Mouse (Mus musculus) urinary bladder, postnatal 4 days (tissue): Measurements from ENCODE around the gene Crcp.

ENCODE experiments used
- DNase-seq, 2 experiments: peaks; one replicate each; pipeline ENCODE4 v3.0.0; 2021 to 2022; ENCODE audit warnings: low spot score in 2 of 2

The Crcp gene

GRCm38 (mm10) chr5:130056303-130056702, 27.2 kb downstream of the Crcp start:
- DNase-seq, result no peak

DNA sequence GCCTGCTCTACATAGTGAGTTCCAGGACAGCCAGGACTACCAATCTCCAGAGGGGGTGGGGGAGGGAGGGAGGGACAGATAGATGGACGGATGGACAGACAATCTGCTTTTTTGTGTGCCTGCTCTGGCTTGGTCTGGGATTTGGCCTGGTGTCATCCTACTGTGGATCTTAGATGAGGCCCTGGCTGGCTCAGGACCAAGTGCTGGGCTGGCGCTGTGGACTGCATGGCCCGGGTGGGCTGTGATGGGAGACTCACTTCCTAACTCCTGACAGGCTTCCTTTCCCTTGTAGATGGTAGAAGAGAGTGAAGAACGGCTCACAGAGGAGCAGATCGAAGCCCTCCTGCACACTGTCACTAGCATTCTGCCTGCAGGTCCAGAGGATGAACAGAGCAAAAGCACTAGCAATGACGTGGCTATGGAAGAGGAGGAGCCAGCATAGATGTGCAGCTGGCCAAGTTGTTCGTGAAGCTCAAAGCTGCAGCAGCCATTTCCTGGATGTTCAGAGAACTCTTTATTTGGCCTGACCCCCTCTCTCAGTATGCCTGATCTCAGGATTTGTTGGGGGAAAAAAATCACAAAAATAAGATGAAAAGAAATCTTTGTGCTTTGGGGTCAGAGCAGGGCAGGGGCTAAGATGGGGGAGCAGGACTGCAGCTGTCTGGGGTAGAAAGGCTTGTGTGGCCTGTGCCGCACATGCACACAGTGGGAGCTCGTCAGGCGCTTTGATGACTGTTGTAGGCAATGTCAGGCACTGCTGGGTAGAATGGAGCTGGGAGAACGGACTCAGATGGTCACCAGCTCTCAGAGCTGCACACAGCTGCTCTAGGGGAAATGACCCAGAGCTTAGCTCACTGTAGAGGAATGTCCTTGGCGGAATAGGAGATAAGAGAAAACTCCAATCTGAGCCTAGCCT, 30.6 kb downstream of the Crcp start:
- no peak for DNase-seq

- DNase-seq, result no peak
Observed at GRCm38 (mm10) chr5:130060329-130060665, 31.2 kb downstream of the Crcp start.

DNA sequence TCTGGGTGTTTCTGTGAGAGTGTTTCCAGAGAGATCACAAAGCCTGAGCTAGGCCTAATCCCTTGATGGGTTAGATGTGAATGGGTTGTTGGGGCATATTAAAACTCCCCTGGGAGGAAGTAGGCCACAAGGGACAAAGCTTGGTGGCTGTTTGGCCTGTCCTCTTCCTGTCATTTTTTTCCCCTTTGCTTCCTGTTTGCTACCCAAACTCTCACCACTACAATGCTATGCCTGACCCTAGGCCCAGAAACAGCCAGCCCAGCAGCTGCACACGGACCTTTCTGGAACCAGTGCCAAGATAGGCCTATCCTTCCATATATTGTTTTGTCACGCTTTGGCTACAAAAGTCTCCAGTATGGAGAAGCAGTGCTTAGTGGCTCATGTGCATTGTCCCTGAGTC, 33.0 kb downstream of the Crcp start:
- DNase-seq, result no peak

- DNase-seq, result no peak
Observed at GRCm38 (mm10) chr5:130063760-130064159, 34.7 kb downstream of the Crcp start.

GRCm38 (mm10) chr5:130065579-130065978, 36.5 kb downstream of the Crcp start:
- no peak for DNase-seq

GRCm38 (mm10) chr5:130067841-130068264, 38.8 kb downstream of the Crcp start:
- no peak for DNase-seq

DNA sequence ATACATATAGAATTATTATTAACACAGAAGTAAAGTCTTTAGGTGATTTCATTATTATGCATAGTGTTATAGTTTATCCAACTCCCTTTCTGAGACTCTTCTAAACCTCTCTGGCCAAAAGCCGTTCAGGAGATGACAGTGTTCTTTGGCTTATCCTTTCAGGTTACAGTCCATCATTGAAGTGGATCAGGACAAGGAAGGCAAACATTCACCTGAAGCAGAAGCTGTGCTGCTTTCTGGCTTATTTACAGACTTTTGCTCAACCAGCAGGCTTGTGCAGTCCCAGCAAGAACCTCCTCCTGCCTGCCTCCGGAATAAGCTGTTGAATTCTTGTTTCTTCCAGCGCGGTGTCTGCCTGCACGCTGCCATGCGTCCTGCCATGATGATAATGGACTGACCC, 43.9 kb downstream of the Crcp start, which contains the start of gene Tpst1:
Gene Tpst1 (plus strand): TSS at position 301 of the 400 bp plus-strand sequence.
- no peak for DNase-seq

- no peak for DNase-seq
Observed at GRCm38 (mm10) chr5:130074491-130074890, 45.4 kb downstream of the Crcp start.

- no peak for DNase-seq
Observed at GRCm38 (mm10) chr5:130076396-130076795, 47.3 kb downstream of the Crcp start.

DNA sequence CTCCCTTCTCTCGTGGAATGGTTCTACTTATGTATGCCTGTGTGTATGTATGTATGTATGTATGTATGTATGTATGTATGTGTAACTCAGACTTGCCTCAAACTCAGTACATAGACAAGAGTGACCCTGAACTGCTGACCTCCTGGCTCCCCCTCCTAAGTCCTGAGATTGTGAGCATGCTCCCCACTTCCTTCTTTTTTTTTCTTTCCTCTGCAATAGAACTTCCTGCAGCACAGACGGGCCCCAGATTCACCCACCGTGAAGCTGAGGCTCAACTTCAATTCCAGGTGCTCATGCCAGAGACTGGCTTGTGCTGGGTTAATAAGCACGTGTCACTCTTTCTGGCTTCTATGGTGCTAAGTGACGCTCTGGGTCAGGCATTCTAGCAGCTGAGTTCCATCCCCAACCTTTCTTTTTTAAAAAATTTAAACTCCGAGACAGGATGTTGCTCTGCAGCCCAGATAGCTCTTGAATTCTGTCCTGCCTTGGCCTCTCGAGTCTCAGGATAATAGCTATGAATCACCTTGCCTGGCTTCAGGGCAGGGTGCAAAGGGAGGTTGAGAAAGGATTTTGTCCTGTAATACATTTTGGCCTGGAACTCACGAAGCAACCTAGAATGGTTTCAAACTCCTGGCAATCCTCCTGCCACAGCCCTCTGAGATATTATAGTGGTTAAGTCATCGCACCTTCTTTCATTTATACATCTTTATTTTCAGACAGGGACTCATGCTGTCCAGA, 49.2 kb downstream of the Crcp start:
- DNase-seq, result no peak

DNA sequence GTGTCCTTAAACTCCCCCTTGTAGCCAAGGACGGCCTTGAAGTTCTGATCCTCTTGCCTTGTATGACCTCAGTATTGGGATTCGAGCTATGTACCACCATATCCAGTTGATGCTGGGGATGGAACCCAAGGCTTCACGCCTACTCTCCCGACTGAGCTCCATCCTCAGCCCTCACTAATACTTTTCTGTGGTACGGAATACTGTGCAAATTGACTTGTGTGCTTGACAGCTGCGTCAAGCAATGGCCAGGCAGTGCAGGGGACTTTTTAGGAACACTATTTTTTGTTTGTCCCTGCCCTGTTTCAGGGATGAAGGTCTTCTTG, 49.7 kb downstream of the Crcp start:
- no peak for DNase-seq

GRCm38 (mm10) chr5:130079202-130080050, 50.3 kb downstream of the Crcp start:
- DNase-seq, result peak; percentile 94 to 95

GRCm38 (mm10) chr5:130080051-130080681, 51.1 kb downstream of the Crcp start:
- no peak for DNase-seq

GRCm38 (mm10) chr5:130081181-130081881, 52.2 kb downstream of the Crcp start:
- no peak for DNase-seq

DNA sequence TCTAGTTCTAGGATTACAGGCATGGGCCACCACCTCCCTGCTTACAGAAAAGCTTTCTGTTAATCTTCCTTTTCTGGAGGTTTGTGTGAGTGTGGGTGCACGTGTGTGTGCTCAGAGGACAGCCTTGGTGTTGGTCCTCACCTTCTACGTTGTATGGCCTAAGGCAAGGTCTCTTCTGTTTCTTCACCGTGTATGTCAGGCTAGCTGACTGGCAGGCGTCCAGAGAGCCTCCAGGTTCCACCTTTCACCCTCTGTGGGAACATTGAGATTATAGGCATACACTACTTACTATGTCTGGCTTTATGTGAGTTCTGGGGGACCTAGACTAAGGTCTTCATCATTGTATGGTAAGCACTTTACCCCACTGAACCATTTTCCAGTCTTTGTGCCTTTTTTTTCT, 53.3 kb downstream of the Crcp start:
- DNase-seq, result no peak

GRCm38 (mm10) chr5:130084271-130084670, 55.2 kb downstream of the Crcp start:
- no peak for DNase-seq

DNA sequence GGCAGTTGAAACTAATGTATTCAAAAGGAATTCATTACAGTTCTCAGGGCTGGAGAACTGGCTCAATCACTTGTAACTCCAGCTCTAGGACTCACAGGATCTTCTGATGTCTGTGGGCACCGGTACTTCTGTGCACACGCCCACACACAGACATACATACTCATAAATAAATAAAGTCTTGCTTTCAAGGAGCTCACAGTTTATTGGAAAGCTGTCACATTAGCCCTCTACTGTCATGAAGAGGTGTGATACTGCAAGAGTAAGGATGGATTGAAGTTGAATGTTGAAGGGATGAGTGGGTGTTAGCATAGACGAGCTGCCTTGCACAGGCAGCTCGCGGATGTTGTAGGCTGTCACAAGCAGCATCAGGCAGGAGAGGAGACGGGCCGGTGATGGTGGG, 58.9 kb downstream of the Crcp start:
- no peak for DNase-seq

GRCm38 (mm10) chr5:130088612-130089011, 59.5 kb downstream of the Crcp start:
- DNase-seq, result no peak

DNA sequence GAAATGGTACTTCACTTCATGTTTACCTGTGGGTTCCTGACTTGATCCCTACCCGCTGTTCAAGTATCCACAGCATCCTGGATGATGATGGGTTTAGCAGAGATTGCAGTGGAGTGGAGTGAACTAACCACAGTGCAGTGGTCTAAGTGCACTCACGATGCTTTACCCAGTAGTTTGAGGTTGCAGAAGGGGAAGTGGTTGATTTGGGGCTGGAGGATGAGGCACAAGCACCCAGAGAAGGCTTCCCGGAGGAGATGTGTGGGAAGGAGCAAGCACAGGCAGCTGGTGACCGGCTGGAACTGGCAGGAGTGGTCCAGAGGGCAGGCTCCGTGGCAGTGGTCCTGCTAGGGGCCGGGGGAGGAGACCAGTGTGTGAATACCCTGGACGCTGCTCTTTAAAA, 60.1 kb downstream of the Crcp start:
- DNase-seq, result no peak
